In the genomic region with DNA sequence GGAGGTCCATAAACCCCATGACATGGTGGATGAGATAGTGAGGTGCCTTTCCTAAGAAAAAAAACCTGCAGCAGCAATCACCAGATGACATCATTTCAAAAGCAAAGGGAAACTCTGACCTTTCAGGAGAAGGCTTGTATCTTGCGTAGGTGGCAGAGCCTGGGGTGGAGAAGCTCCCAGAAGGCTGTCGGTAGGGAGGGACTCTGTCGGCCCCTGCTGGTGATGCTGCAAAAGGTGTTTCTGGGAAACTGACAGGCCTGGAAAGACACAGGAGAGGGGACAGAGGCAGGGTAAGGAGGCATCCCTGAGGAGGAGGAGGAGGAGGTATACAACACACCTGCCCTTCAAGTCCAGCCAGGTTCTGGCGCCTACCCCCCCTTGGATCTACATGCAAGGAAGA, we compare ENCODE assay signal across 9 mouse cellular contexts.
A peak's percentile ranks its signal among the peaks of the same experiment; 100 is the strongest.
DNase-seq lines count a peak whose midpoint lies in the region; ATAC-seq and TF ChIP-seq lines count a peak whose summit lies in the region.
"Had no signal": no experiment of that assay in that cellular context is flagged by ENCODE, and none has a peak within 500 bp of the region (broad histone marks: within the 10 kb centered on the region; RNA-seq: fewer than 3 reads in every experiment).

No protein-coding gene starts in this region.

- peaks cover 63% of the 10 kb centered on the region for H3K36me3 ChIP-seq in intestine, postnatal 0 days (ENCODE audit: control insufficient read depth, insufficient read depth)

- WGBS in intestine, postnatal 0 days: 32% methylated on average over 4 of the region's 4 CpGs

- peak; percentile 33; the same call in 1 of the 2 replicates for ATAC-seq in intestine, postnatal 0 days
- ATAC-seq in megakaryocyte progenitor cell, adult 5-6 weeks (replicated peaks; ENCODE audit: poor library complexity): peak; percentile 88

- no peaks in the 10 kb centered on the region for H3K9me3 ChIP-seq in intestine, postnatal 0 days (ENCODE audit: control insufficient read depth)
- H3K9me3 ChIP-seq: embryonic facial prominence, embryonic 12.5 days had no signal

- peak; percentile 80 for TF ChIP-seq CTCF in layer of hippocampus, adult 2 months (conservative IDR thresholded peaks at IDR 0.05)
- TF ChIP-seq CTCF in intestine, postnatal 0 days (IDR thresholded peaks at IDR 0.05; ENCODE audit: low read depth): peak; percentile 82

- H3K27me3 ChIP-seq in intestine, postnatal 0 days (replicated peaks; ENCODE audit: control insufficient read depth, insufficient read depth, low read length): no peaks in the 10 kb centered on the region
- H3K27me3 ChIP-seq: embryonic facial prominence, embryonic 12.5 days had no signal

- H3K4me3 ChIP-seq in layer of hippocampus, adult 2 months: no peak overlapping the region
- H3K4me3 ChIP-seq in intestine, postnatal 0 days (ENCODE audit: low read depth, low read length): no peak overlapping the region
- H3K4me3 ChIP-seq: embryonic facial prominence, embryonic 12.5 days had no signal

- no peak overlapping the region for H3K9ac ChIP-seq in intestine, postnatal 0 days (ENCODE audit: low read depth, low read length)
- H3K9ac ChIP-seq: embryonic facial prominence, embryonic 12.5 days had no signal

- peak; percentile 65 to 66 for DNase-seq in layer of hippocampus, adult 2 months (ENCODE audit: low spot score in 2 of 2)
- no peak for DNase-seq in layer of hippocampus, adult 9-10 months (ENCODE audit: low spot score)
- peak; percentile 78 to 87 for DNase-seq in adrenal gland, adult (ENCODE audit: inconsistent age in 2 of 2, low spot score in 1 of 2)
- DNase-seq in embryo, embryonic 10 days (ENCODE audit: low spot score): peak; percentile 65
- peak; percentile 31 for DNase-seq in testis, postnatal 14 days (ENCODE audit: low spot score)
- no peak for DNase-seq in urinary bladder, postnatal 10 days (ENCODE audit: low spot score)

- H3K27ac ChIP-seq in layer of hippocampus, adult 2 months: peak overlapping the region; percentile 73
- no peak overlapping the region for H3K27ac ChIP-seq in intestine, postnatal 0 days (ENCODE audit: low read depth, low read length)
- H3K27ac ChIP-seq: embryonic facial prominence, embryonic 12.5 days had no signal

- H3K4me1 ChIP-seq in intestine, postnatal 0 days (replicated peaks; ENCODE audit: control insufficient read depth, insufficient read depth, low read length): no peaks in the 10 kb centered on the region

- H3K4me2 ChIP-seq in intestine, postnatal 0 days (replicated peaks; ENCODE audit: low read depth): no peak overlapping the region
- H3K4me2 ChIP-seq: embryonic facial prominence, embryonic 12.5 days had no signal

Comparison
In these comparisons a context has a peak if more than half of its experiments do, and no peak if none do; other contexts are left out.
1. DNase-seq: peak in layer of hippocampus, adult 2 months (2 of 2), adrenal gland, adult (2 of 2), embryo, embryonic 10 days (single experiment) and testis, postnatal 14 days (single experiment); none in layer of hippocampus, adult 9-10 months (single experiment) and urinary bladder, postnatal 10 days (single experiment).